Mouse (Mus musculus) stomach, embryonic 14.5 days (tissue): ENCODE results near the gene Slc25a12. TPM values are rescaled to one million over a fixed set of nuclear protein-coding genes. Genes with fewer than 3 reads are reported as not detected.

Experiments
- ATAC-seq: fragments of 200-750 bp; cut with Nextera tagmentation; 2 replicates; pipeline ENCODE4 v1.8.0; 2017; ENCODE audit warnings: low read depth, moderate TSS enrichment; ENCODE audit not compliant: insufficient number of reproducible peaks, insufficient read depth, low FRiP score
- H3K27ac ChIP-seq: fragments of 300-500 bp; sonication (generic); 2 replicates; pipeline ENCODE4 v1.5.1; 2014; ENCODE audit warnings: mild to moderate bottlenecking, low read length, moderate library complexity, mixed read lengths
- H3K27me3 ChIP-seq: fragments of 300-500 bp; sonication (generic); 2 replicates; pipeline ENCODE4 v1.6.1; 2014; ENCODE audit warnings: low read length, control low read depth, mixed read lengths; ENCODE audit not compliant: control insufficient read depth, insufficient read depth
- H3K36me3 ChIP-seq: fragments of 300-500 bp; sonication (generic); 2 replicates; pipeline ENCODE4 v1.6.1; 2014; ENCODE audit warnings: mild to moderate bottlenecking, control low read depth, low read length, moderate library complexity, mixed read lengths; ENCODE audit not compliant: control insufficient read depth, insufficient read depth
- H3K4me1 ChIP-seq: fragments of 300-500 bp; sonication (generic); 2 replicates; pipeline ENCODE4 v1.6.1; 2014; ENCODE audit warnings: low read length, control low read depth, mixed read lengths; ENCODE audit not compliant: control insufficient read depth, insufficient read depth
- H3K4me2 ChIP-seq: fragments of 300-500 bp; sonication (generic); replicated peaks from 2 replicates; pipeline ENCODE4 v1.6.1; 2014; ENCODE audit warnings: low read depth, low read length, control low read depth
- H3K4me3 ChIP-seq: fragments of 300-500 bp; sonication (generic); 2 replicates; pipeline ENCODE4 v1.5.1; 2014; ENCODE audit warnings: low read depth, low read length, control low read depth
- H3K9ac ChIP-seq: fragments of 300-500 bp; sonication (generic); replicated peaks from 2 replicates; pipeline ENCODE4 v1.6.1; 2014; ENCODE audit warnings: low read depth, mild to moderate bottlenecking, control low read depth, low read length, moderate library complexity, mixed read lengths
- H3K9me3 ChIP-seq: fragments of 300-500 bp; sonication (generic); 2 replicates; pipeline ENCODE4 v1.6.1; 2016; ENCODE audit warnings: low read depth, low read length, control low read depth; ENCODE audit not compliant: control insufficient read depth
- WGBS: fragments of 180-500 bp; shearing (Covaris S2); extraction: QIAGEN DNeasy Blood & Tissue Kit; methylation state at CpG from one replicate; pipeline ENCODE4 v1.1.7; 2014; 5-methylcytosine and 5-hydroxymethylcytosine counted together
- polyA plus RNA-seq: library from polyadenylated mRNA; unstranded; fragments of >200 nt; fragmentation: Nextera tagmentation; extraction: Ambion mirVana; gene quantifications from 2 replicates; pipeline ENCODE4 v1.2.1, GENCODE M21; 2014

The Slc25a12 gene
- polyA plus RNA-seq, 1 experiment from 2014 or later = 35.8 TPM

DNA sequence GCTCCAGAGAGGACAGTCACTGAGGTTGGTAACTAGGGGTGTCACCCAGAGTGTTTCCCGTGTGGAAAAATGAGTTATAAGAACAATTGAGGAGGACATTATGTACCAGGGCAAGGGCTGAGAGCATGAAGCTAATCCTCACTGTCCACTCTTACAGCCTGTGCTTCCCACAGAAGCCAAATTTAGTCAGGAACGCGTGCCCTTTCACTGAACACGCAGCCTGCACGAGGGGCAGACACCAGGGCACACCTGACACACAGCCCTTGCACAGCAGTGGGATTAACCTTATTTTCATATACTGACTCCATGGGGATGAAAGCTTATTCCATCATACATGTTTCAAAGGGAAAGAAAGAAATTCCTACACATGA, 13.5 kb downstream of the Slc25a12 start:
- H3K27me3 ChIP-seq = no peaks in the 10 kb centered on the region
- no peak overlapping the region for H3K27ac ChIP-seq
- H3K4me2 ChIP-seq = no peak overlapping the region
- H3K9ac ChIP-seq = no peak overlapping the region
- no peak overlapping the region for H3K4me3 ChIP-seq
- no peaks in the 10 kb centered on the region for H3K9me3 ChIP-seq
- no peaks in the 10 kb centered on the region for H3K4me1 ChIP-seq
- no peak for ATAC-seq
- 50% methylated on average over 5 of the region's 5 CpGs for WGBS
- no peaks in the 10 kb centered on the region for H3K36me3 ChIP-seq

DNA sequence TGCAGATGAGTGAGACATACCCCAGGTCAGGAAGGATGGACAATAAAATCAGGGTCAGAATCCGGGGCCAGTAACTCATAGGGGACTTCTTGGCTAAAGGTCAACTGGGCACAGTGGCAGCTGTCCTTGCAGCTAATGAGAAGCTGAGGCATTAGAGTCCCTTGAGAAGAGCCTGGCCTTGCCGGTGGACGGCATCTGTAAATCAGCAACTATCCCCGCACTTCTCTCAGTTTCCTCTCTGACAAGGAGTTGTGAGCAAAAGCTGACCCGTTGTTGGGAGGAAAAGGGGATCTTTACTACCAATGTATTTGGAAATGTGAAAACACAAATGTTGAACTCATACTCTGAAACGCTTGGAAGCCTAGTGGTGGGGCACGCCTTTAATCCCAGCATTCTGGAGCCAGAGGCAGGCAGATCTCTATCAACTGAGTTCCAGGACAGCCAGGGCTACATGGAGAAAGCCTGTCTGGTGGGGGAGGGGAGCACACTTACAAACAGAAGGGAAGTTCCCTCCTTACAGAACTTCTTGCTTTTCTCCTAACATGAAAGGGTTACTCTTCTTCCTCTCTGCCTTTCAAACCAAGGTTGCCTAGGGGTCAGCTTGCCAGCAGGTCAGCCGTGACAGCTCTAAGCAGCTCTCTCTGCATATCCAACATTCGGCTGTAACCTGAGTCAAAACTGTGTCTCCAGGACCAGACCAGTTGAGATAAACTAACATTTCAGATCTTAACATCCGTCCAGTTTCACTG, 14.1 kb downstream of the Slc25a12 start:
- Histone ChIP-seq H3K27me3 (no peaks in the 10 kb centered on the region), H3K4me3 (no peak overlapping the region), H3K9ac (no peak overlapping the region), H3K9me3 (no peaks in the 10 kb centered on the region), H3K4me1 (no peaks in the 10 kb centered on the region), H3K4me2 (no peak overlapping the region), H3K36me3 (no peaks in the 10 kb centered on the region), H3K27ac (no peak overlapping the region)
- 56% methylated on average over 10 of the region's 10 CpGs for WGBS
- no peak for ATAC-seq

DNA sequence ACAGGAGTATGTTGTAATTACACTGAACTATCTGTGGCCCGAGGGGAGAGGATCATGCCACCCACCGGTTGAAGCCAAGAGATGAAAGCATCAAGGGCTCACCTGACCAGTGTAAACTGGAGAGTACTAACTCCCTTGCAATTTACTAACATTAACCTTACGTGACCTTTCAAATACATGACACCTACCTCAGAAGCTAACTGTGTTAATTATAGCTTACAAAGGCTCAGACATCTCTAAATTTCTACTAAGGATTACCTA, 15.9 kb downstream of the Slc25a12 start:
- 79% methylated on average over 3 of the region's 3 CpGs for WGBS
- Histone ChIP-seq H3K4me3 (no peak overlapping the region), H3K36me3 (no peaks in the 10 kb centered on the region), H3K4me1 (no peaks in the 10 kb centered on the region), H3K27ac (no peak overlapping the region), H3K4me2 (no peak overlapping the region), H3K9me3 (no peaks in the 10 kb centered on the region), H3K27me3 (no peaks in the 10 kb centered on the region), H3K9ac (no peak overlapping the region)
- ATAC-seq = no peak

DNA sequence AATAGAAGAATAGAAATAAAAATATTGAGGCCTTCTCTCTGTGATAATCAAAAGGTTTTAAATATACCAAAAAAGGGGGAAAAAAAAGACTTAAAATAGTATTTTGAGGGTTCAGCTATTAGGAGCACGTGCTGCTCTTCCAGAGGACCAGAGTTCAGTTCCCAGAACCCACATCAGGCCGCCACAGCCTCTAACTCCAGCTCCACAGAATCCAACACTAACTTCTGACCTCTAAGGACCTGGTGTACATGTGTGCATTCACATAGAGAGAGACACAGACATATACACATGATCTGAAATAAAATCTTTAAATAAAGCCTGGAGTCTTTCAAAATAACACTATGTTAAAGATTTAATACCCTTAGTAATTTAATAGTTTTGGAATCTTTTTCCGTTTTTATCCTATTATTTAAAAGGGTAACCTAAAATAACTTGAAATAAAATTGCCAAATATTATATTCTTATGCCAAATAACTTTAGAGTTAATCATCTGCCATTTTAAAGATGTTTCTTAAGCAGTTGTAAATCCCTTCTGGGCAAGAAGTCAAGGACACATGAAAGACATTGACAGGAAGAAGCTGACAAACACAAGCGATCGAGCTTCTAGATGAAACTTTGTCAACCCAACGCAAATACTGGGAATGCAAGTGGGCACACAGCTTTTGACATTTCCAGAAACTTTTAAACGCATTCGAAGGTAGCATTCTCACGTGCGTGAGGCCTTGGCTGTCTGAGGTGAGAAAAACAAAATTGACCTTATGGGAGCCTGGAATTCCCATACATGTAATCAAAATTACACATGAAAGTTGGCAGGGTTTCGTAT, 16.4 kb downstream of the Slc25a12 start:
- no peaks in the 10 kb centered on the region for H3K9me3 ChIP-seq
- H3K4me3 ChIP-seq = no peak overlapping the region
- 81% methylated on average over 11 of the region's 11 CpGs for WGBS
- no peaks in the 10 kb centered on the region for H3K4me1 ChIP-seq
- no peaks in the 10 kb centered on the region for H3K36me3 ChIP-seq
- no peak overlapping the region for H3K27ac ChIP-seq
- no peak overlapping the region for H3K4me2 ChIP-seq
- ATAC-seq = no peak
- no peak overlapping the region for H3K9ac ChIP-seq
- H3K27me3 ChIP-seq = no peaks in the 10 kb centered on the region

DNA sequence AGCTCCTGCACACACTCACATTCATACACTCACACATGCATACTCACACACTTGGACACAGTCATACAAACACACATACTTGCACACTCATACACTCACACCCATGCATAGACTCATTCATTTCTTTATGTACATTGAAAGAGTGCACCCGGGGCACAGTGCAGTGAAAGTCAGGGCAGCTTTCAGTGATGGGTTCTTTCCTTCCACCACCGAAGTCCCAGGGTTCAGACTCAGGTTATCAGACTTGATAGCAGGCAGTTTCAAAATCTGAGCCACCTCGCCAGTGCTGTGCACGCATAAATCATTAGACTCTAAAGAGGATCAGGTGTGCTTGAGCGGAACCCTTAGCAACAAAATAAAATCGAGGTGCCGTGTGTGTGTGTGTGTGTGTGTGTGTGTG, 17.4 kb downstream of the Slc25a12 start:
- Histone ChIP-seq H3K4me3 (no peak overlapping the region), H3K9ac (no peak overlapping the region), H3K4me2 (no peak overlapping the region), H3K9me3 (no peaks in the 10 kb centered on the region), H3K36me3 (no peaks in the 10 kb centered on the region), H3K27me3 (no peaks in the 10 kb centered on the region), H3K4me1 (no peaks in the 10 kb centered on the region), H3K27ac (no peak overlapping the region)
- no peak for ATAC-seq
- WGBS = 66% methylated on average over 7 of the region's 7 CpGs

DNA sequence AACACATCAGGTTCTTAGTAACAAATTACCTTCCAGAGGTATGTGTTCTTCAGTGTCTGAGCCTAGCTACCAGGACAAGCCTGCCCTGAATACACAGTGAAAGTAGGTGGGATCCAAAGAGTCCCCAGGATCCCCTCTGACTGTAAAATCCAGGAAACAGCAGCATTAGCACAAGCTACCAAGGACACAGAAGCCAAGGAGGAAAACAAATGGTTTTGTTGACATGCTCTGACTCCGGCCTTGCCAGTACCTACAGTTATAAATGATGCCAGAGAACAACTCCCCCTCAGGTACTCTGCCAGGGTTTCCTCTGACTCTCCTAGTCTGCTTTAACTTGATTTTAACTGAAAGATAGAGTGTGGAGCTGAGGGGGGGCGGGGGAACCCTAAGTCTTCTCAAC, 18.0 kb downstream of the Slc25a12 start:
- no peak overlapping the region for H3K9ac ChIP-seq
- H3K4me2 ChIP-seq = no peak overlapping the region
- H3K27ac ChIP-seq = no peak overlapping the region
- 67% methylated on average over 2 of the region's 2 CpGs for WGBS
- H3K4me1 ChIP-seq = no peaks in the 10 kb centered on the region
- ATAC-seq = no peak
- no peak overlapping the region for H3K4me3 ChIP-seq
- H3K36me3 ChIP-seq = no peaks in the 10 kb centered on the region
- no peaks in the 10 kb centered on the region for H3K9me3 ChIP-seq
- H3K27me3 ChIP-seq = no peaks in the 10 kb centered on the region

DNA sequence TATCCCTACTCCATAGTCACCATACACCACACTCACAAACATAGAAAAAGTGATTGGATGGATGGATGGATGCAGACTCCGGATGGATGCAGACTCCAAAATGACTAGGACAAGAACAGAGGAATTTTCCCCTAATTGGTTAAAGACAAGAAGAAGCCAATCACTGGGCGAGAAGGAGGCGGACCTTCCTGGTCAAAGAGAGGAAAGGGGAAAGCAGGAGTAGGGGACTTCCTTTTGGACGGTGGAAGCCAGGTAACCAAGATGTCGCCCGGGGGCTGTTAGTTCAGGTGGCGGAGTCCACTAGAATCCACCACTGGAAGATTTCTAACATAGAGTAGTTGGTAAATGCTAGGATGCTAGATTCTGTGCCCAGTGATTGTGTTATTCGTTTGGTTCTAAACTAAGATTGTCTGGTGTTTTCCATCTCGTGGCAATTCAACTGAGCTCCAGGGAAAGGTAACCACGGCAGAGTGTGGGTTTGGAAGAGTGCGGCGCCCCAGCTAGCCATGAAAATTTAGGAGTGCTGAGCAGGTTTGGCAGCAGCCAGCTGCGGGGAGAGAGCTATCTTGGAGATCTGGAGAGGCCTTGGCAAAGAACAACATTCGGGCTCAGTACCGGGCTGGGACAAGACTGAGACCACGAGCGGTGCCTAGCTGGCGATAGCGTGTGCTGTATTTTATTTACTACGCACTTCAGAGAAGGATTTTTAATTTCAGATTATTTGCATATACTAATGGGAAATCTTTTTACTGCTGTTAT, 19.6 kb downstream of the Slc25a12 start:
- H3K27me3 ChIP-seq = no peaks in the 10 kb centered on the region
- H3K27ac ChIP-seq = no peak overlapping the region
- no peak overlapping the region for H3K9ac ChIP-seq
- no peaks in the 10 kb centered on the region for H3K4me1 ChIP-seq
- H3K4me3 ChIP-seq = no peak overlapping the region
- peaks cover 4% of the 10 kb centered on the region; the same call in 1 of the 2 replicates for H3K36me3 ChIP-seq
- no peak for ATAC-seq
- H3K4me2 ChIP-seq = no peak overlapping the region
- H3K9me3 ChIP-seq = peaks cover 7% of the 10 kb centered on the region; the same call in 1 of the 2 replicates
- WGBS = 94% methylated on average over 20 of the region's 20 CpGs

DNA sequence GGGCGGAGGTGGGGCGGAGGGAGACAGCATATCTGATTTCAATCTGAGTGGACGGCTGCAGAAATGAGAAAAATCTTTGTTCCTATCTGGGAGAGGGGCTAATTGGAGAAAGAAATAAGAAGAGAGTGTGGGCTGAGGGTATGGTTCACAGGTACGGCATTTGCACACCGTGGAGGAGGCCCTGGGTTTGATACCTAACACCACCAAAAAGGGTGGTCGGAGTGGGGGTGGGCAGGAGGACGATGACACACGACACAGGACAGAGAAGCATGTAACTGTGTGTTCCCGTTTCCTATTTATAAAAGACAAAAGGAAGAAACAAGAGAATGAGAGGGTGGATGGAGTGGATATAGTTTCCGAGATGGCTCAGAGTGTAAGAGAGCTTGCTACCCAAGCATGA, 20.4 kb downstream of the Slc25a12 start:
- H3K27ac ChIP-seq = no peak overlapping the region

More for the DNA sequence above, 20.4 kb downstream of the Slc25a12 start:
- no peaks in the 10 kb centered on the region for H3K27me3 ChIP-seq
- WGBS = 89% methylated on average over 10 of the region's 10 CpGs
- no peak overlapping the region for H3K4me2 ChIP-seq
- peaks cover 7% of the 10 kb centered on the region; the same call in 1 of the 2 replicates for H3K9me3 ChIP-seq
- ATAC-seq = no peak
- peaks cover 4% of the 10 kb centered on the region; the same call in 1 of the 2 replicates for H3K36me3 ChIP-seq
- no peak overlapping the region for H3K9ac ChIP-seq
- H3K4me1 ChIP-seq = no peaks in the 10 kb centered on the region
- no peak overlapping the region for H3K4me3 ChIP-seq
